Mouse (Mus musculus) limb, embryonic 15.5 days (tissue): ENCODE results near the gene Nlgn2. TPM values are rescaled to one million over a fixed set of nuclear protein-coding genes. Genes with fewer than 3 reads are reported as not detected.
"Not testable (repeated sequence)": the region's sequence is repeated elsewhere in the genome, so short reads cannot be mapped to it uniquely, and the experiment has no call there.

Experiments
- ATAC-seq: fragments of 200-750 bp; cut with Nextera tagmentation; 2 replicates; pipeline ENCODE4 v1.8.0; 2017; ENCODE audit warnings: low read depth, moderate TSS enrichment; ENCODE audit not compliant: insufficient number of reproducible peaks, low FRiP score, low TSS enrichment
- H3K27ac ChIP-seq: fragments of 300-500 bp; sonication (generic); 2 replicates; pipeline ENCODE4 v1.5.1; 2015; ENCODE audit warnings: moderate library complexity, mild to moderate bottlenecking, inconsistent platforms
- H3K27me3 ChIP-seq: fragments of 300-500 bp; sonication (generic); 2 replicates; pipeline ENCODE4 v1.6.1; 2015; ENCODE audit warnings: inconsistent platforms
- H3K36me3 ChIP-seq: fragments of 300-500 bp; sonication (generic); 2 replicates; pipeline ENCODE4 v1.6.1; 2015; ENCODE audit warnings: inconsistent platforms
- H3K4me1 ChIP-seq: fragments of 300-500 bp; sonication (generic); 2 replicates; pipeline ENCODE4 v1.6.1; 2015; ENCODE audit warnings: inconsistent platforms
- H3K4me2 ChIP-seq: fragments of 300-500 bp; sonication (generic); 2 replicates; pipeline ENCODE4 v1.6.1; 2015; ENCODE audit warnings: mild to moderate bottlenecking, inconsistent platforms
- H3K4me3 ChIP-seq: fragments of 300-500 bp; sonication (generic); 2 replicates; pipeline ENCODE4 v1.5.1; 2015; ENCODE audit warnings: mild to moderate bottlenecking, inconsistent platforms
- H3K9ac ChIP-seq: fragments of 300-500 bp; sonication (generic); 2 replicates; pipeline ENCODE4 v1.6.1; 2015; ENCODE audit warnings: inconsistent platforms
- H3K9me3 ChIP-seq: fragments of 300-500 bp; sonication (generic); 2 replicates; pipeline ENCODE4 v1.6.1; 2016; ENCODE audit warnings: inconsistent platforms
- WGBS: fragments of 180-500 bp; shearing (Covaris S2); methylation state at CpG from one replicate; pipeline ENCODE4 v1.1.7; 2015; 5-methylcytosine and 5-hydroxymethylcytosine counted together
- polyA plus RNA-seq: library from polyadenylated mRNA; unstranded; fragments of >200 nt; fragmentation: Nextera tagmentation; extraction: Ambion mirVana; gene quantifications from 2 replicates; pipeline ENCODE4 v1.2.1, GENCODE M21; 2015

The Nlgn2 gene
- polyA plus RNA-seq, 1 experiment from 2014 or later = 8.7 TPM

DNA sequence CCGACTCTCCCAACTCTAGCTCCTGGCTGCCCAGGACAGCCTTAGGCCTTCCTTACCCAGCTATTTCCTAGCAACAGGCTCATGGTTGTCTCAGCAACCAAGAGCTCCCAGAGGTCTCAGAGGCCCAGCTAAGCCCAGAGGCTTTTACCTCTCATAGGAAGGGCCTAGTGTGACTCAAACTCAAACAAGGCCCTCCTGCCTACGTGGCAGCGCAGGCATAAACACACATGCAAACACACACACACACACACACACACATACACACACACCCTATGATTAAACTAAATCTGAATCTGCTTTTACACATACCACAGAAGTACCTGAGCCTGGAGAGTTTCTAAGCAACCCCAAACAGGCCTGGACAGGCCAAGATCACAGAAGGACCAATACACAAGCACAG is 40.8 kb upstream of the Nlgn2 start:
- Histone ChIP-seq H3K27me3 (no peaks in the 10 kb centered on the region), H3K9me3 (no peaks in the 10 kb centered on the region), H3K27ac (no peak overlapping the region), H3K4me1 (peaks cover 62% of the 10 kb centered on the region), H3K36me3 (no peaks in the 10 kb centered on the region), H3K9ac (no peak overlapping the region), H3K4me3 (no peak overlapping the region), H3K4me2 (0 out of 2 replicates have a peak overlapping the region, but pooled peaks have one; percentile 90)
- ATAC-seq = no peak
- WGBS = 65% methylated on average over 3 of the region's 3 CpGs

DNA sequence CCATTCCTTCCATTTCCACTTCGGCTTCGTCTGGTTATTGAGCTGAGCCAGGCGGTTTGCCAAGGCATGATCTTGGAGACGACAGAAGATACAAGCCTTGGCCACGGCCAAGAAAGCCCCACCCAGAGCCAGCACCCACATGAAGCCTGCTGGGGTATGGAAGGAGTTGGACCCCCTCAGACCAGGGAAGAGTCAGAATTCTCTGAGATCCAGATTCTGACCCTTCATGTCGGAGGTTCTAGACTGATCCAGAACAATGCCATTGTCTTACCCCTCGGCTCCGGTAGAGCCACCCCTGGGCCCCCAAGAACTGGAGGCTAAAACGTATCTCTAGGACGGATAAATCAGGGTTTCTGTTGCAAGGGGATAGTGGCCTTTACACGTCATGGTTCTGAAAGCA is 40.3 kb upstream of the Nlgn2 start, which contains the start of gene Tmem95:
Gene Tmem95, minus strand, starts transcription at position 141 of the 400 bp plus-strand sequence.
- no peaks in the 10 kb centered on the region for H3K9me3 ChIP-seq
- no peaks in the 10 kb centered on the region for H3K27me3 ChIP-seq
- no peaks in the 10 kb centered on the region for H3K36me3 ChIP-seq
- peak within 1 kb of the TSS; percentile 90; the same call in 1 of the 2 replicates for H3K4me2 ChIP-seq
- no peak within 1 kb of the TSS for H3K9ac ChIP-seq
- 77% methylated on average over 11 of the region's 11 CpGs for WGBS
- H3K4me1 ChIP-seq = peaks cover 62% of the 10 kb centered on the region
- H3K4me3 ChIP-seq = peak within 1 kb of the TSS; percentile 19
- ATAC-seq = no peak
- H3K27ac ChIP-seq = peak within 1 kb of the TSS; percentile 74

DNA sequence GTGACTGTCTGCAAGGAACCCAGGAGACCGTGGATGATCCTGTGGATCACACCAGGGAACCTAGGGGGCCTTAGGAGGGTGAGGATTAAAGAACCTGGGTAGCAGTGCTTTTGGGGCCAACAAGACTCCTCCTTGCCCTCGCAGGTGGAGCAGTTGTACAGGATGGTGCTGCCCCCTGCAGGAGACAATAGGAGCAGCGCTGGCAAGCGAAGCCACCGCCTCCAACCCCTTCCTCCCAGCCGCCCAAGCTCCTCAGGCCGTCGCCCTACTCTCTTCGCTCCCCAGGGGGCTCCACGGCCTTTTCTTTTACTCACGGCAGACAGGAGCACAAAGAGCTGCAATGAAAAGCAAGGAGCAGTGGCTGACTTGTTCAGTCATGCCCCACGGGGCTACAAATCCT is 39.3 kb upstream of the Nlgn2 start:
- Histone ChIP-seq H3K36me3 (no peaks in the 10 kb centered on the region), H3K4me3 (peak overlapping the region; percentile 19), H3K27me3 (no peaks in the 10 kb centered on the region), H3K9ac (no peak overlapping the region), H3K27ac (peak overlapping the region; percentile 74), H3K4me2 (peak overlapping the region; percentile 39; the same call in 1 of the 2 replicates), H3K4me1 (peaks cover 62% of the 10 kb centered on the region), H3K9me3 (no peaks in the 10 kb centered on the region)
- ATAC-seq = no peak
- 4% methylated on average over 12 of the region's 12 CpGs for WGBS

DNA sequence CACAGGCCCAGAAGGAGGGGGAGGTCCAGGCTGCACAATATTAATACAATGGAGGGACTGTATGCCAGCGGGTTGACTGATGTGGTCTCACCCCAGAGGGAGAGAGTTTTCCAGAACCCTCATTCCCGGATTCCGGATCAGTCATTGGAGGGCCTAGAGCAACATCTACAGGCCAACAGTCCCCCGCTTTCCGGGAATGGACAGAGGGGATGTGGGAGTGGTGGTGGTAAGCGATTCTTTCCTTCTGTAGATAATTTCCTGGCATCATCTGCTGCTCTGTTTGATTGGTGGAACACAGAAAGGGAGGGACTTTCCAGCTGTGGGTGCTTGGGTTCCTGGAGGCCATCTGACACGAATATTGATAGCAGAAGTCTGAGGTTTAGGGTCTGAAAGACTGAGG is 38.6 kb upstream of the Nlgn2 start:
- no peaks in the 10 kb centered on the region for H3K27me3 ChIP-seq
- peak overlapping the region; percentile 74 for H3K27ac ChIP-seq
- no peak overlapping the region for H3K9ac ChIP-seq
- no peak overlapping the region for H3K4me3 ChIP-seq
- no peaks in the 10 kb centered on the region for H3K36me3 ChIP-seq
- H3K4me2 ChIP-seq = no peak overlapping the region
- H3K4me1 ChIP-seq = peaks cover 55% of the 10 kb centered on the region
- no peaks in the 10 kb centered on the region for H3K9me3 ChIP-seq
- 38% methylated on average over 7 of the region's 7 CpGs for WGBS
- ATAC-seq = peak; percentile 31

GRCm38 (mm10) chr11:69872451-69872850 is 34.9 kb upstream of the Nlgn2 start:
- H3K4me3 ChIP-seq = no peak overlapping the region
- no peak overlapping the region for H3K27ac ChIP-seq
- H3K9me3 ChIP-seq = no peaks in the 10 kb centered on the region
- no peak overlapping the region for H3K4me2 ChIP-seq
- H3K27me3 ChIP-seq = no peaks in the 10 kb centered on the region
- WGBS = 69% methylated on average over 4 of the region's 4 CpGs
- ATAC-seq = no peak
- no peak overlapping the region for H3K9ac ChIP-seq
- no peaks in the 10 kb centered on the region for H3K36me3 ChIP-seq
- H3K4me1 ChIP-seq = peaks cover 19% of the 10 kb centered on the region

- WGBS = 83% methylated on average over 7 of the region's 7 CpGs
These were observed 34.2 kb upstream of the Nlgn2 start for GRCm38 (mm10) chr11:69871822-69872221.

DNA sequence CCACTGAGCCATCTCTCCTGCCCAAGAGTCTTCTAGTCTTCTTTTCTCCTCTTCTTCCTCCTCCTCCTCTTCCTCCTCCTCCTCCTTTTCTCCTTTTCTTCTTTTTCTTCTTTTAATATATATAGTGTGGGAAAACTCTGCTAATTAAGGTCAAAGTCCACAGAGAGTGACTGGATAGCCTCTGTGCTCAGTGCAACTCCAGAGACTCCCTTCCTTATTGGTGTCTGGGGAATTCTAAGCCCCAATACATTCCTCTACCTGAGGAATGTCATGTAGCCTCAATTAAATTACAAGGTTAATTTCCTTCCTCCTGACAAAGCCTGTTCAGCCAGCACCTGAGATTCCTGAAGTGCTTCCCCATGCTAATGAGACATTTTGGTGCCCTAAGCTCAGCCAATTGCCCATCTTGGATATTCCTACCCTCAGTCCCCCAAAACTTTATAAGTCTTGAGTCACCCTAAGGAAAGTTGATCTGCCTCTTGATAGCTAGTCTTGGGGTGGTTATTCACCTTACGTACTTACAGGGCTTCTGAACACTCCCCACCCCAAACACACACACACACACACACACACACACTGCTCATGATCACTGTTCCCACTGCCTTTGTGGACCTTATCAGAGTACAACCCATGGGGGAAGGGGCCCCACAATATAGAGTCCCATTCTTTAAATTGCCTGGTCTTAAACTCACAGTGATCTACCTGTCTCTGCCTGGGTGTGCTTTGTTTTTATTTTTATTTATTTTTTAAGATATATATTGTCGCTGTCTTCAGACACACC is 32.9 kb upstream of the Nlgn2 start:
- Histone ChIP-seq H3K9ac (no peak overlapping the region), H3K9me3 (no peaks in the 10 kb centered on the region), H3K4me2 (no peak overlapping the region), H3K4me3 (no peak overlapping the region), H3K27me3 (no peaks in the 10 kb centered on the region), H3K4me1 (0 out of 2 replicates have a peak, but pooled peaks cover under 1% of the 10 kb centered on the region), H3K36me3 (no peaks in the 10 kb centered on the region), H3K27ac (no peak overlapping the region)
- 81% methylated on average over 2 of the region's 2 CpGs for WGBS
- no peak for ATAC-seq

More at GRCm38 (mm10) chr11:69871822-69872221, 34.2 kb upstream of the Nlgn2 start:
- Histone ChIP-seq H3K27ac (no peak overlapping the region), H3K27me3 (no peaks in the 10 kb centered on the region), H3K9me3 (no peaks in the 10 kb centered on the region), H3K4me1 (peaks cover 13% of the 10 kb centered on the region), H3K9ac (no peak overlapping the region), H3K4me3 (no peak overlapping the region), H3K4me2 (no peak overlapping the region), H3K36me3 (no peaks in the 10 kb centered on the region)
- no peak for ATAC-seq

DNA sequence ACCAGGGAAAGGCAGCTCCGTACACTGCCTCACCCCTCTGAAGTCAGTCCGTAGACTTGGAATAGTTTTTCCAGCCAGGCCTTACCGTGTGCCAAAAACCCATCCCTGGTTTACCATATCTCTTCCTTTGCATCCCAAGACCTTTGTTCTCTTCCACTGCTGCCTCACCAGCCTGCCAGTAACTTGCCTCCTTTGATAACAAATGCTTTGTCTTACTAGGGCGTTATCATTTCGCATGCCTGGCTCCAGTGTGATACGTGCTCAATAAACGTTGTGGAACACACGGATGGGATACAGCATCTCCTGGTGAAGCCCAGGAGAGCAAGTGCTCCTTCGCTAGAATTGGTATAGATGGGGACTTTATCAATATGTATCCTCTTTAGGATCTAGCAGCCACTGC is 29.8 kb upstream of the Nlgn2 start:
- no peaks in the 10 kb centered on the region for H3K27me3 ChIP-seq
- WGBS = 72% methylated on average over 9 of the region's 9 CpGs

DNA sequence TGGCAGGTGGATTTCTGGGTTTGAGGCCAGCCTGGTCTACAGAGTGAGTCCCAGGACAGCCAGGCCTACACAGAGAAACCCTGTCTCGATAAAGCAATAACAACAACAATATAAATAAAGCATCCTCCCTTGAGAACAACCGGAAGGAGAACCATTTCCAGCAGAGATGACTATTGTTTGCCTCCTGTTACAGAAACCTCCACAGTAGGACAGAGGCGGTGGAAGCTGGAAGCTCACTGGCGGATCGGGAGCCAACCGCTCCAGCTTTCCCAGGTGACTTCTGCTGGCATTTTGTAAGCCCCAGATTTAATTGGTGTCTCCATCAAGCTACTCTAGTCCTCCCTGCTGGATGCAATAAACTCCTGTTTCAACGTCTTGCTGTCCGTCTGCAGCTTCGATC is 28.0 kb upstream of the Nlgn2 start:
- Histone ChIP-seq H3K9ac (no peak overlapping the region), H3K36me3 (no peaks in the 10 kb centered on the region), H3K9me3 (no peaks in the 10 kb centered on the region), H3K4me2 (no peak overlapping the region), H3K27ac (no peak overlapping the region), H3K27me3 (no peaks in the 10 kb centered on the region), H3K4me1 (peaks cover 4% of the 10 kb centered on the region; the same call in 1 of the 2 replicates), H3K4me3 (no peak overlapping the region)
- WGBS = 78% methylated on average over 9 of the region's 9 CpGs
- ATAC-seq = no peak

More for the DNA sequence above, 29.8 kb upstream of the Nlgn2 start:
- H3K4me1 ChIP-seq = peaks cover 4% of the 10 kb centered on the region; the same call in 1 of the 2 replicates
- no peak overlapping the region for H3K27ac ChIP-seq
- H3K9ac ChIP-seq = no peak overlapping the region
- no peaks in the 10 kb centered on the region for H3K9me3 ChIP-seq
- ATAC-seq = no peak
- H3K4me3 ChIP-seq = no peak overlapping the region
- H3K36me3 ChIP-seq = no peaks in the 10 kb centered on the region
- H3K4me2 ChIP-seq = no peak overlapping the region

GRCm38 (mm10) chr11:69864138-69864860 is 26.7 kb upstream of the Nlgn2 start:
- Histone ChIP-seq H3K4me1 (peaks cover 4% of the 10 kb centered on the region; the same call in 1 of the 2 replicates), H3K4me2 (no peak overlapping the region), H3K27ac (no peak overlapping the region), H3K36me3 (no peaks in the 10 kb centered on the region), H3K4me3 (no peak overlapping the region), H3K9ac (no peak overlapping the region), H3K27me3 (peaks cover 7% of the 10 kb centered on the region; the same call in 1 of the 2 replicates), H3K9me3 (no peaks in the 10 kb centered on the region)
- no peak for ATAC-seq
- 48% methylated on average over 8 of the region's 8 CpGs for WGBS

- not testable (repeated sequence) for H3K36me3 ChIP-seq, H3K4me1 ChIP-seq, H3K27ac ChIP-seq, H3K9me3 ChIP-seq, ATAC-seq, H3K4me3 ChIP-seq, H3K4me2 ChIP-seq, H3K9ac ChIP-seq
- WGBS = 74% methylated on average over 3 of the region's 3 CpGs
- H3K27me3 ChIP-seq = peaks cover 13% of the 10 kb centered on the region
These were observed 26.1 kb upstream of the Nlgn2 start for GRCm38 (mm10) chr11:69863729-69864128.
